Mouse (Mus musculus): ENCODE measurements around the gene Ap1s1. TPM values are rescaled to one million over a fixed set of nuclear protein-coding genes. Genes with fewer than 3 reads are reported as not detected.

The Ap1s1 gene
- polyA plus RNA-seq, 1 experiment from 2014 or later: 145 TPM

DNA sequence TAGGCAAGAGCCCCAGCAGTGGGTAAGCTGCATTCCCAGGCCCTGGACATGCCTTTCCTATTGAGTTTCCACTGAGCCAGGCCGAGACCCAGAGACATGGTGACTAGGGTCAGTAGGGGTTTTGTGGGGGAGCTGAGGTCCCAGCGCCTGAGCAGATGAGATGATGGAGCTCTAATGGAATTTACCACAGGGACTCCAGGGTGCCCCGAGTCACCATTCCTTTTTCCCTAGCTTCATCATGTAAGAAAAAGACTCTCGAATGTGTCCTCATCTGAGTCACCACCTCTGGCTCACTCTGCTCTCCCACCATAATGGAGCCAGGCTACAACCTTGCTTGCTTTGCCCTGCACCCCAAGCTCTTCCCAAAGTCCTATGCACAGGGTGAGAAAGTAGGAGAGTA, 37.1 kb upstream of the Ap1s1 start:
- 86% methylated on average over 4 of the region's 4 CpGs for WGBS
- no peak overlapping the region for H3K27ac ChIP-seq (replicated peaks; ENCODE audit: low read depth, low read length)
- ATAC-seq (ENCODE audit: insufficient number of reproducible peaks, low FRiP score, low TSS enrichment, low read depth): no peak

DNA sequence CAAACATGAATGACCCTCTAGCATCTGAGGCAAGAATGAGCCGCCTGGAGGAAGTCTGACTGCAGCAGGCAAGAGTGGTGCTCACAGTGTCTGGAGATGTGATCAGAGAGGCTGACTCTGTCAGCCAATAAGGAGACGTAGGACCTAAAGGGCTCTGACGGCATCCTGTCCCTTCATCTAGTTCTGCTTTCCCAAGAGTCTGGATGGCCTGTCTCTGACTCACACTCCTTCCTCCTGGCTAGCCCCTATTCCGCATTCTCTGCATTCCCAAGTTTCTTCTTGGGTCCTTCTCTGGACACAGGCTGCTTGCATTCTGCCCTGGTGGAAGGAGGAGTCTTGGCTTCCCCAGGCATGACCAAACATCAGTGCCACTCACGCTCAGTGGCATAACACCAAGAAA, 33.9 kb upstream of the Ap1s1 start:
- no peak overlapping the region for H3K4me2 ChIP-seq (ENCODE audit: low read depth, severe bottlenecking)
- DNase-seq (ENCODE audit: low spot score) (no peak), ATAC-seq (ENCODE audit: insufficient number of reproducible peaks, low FRiP score, low TSS enrichment, low read depth) (no peak)
- WGBS: 47% methylated on average over 5 of the region's 5 CpGs
- no peak overlapping the region for H3K4me3 ChIP-seq (ENCODE audit: low read depth, low read length)
- H3K27ac ChIP-seq (replicated peaks; ENCODE audit: low read depth, low read length): no peak overlapping the region
- no peaks in the 10 kb centered on the region for H3K36me3 ChIP-seq (ENCODE audit: control insufficient read depth, insufficient read depth, low read length)
- H3K9ac ChIP-seq (ENCODE audit: low read length): no peak overlapping the region
- no peaks in the 10 kb centered on the region for H3K27me3 ChIP-seq (ENCODE audit: control insufficient read depth, insufficient read depth, low read length)
- no peaks in the 10 kb centered on the region for H3K9me3 ChIP-seq (ENCODE audit: control insufficient read depth, low read length)
- H3K4me1 ChIP-seq (ENCODE audit: control insufficient read depth, insufficient read depth, low read length): no peaks in the 10 kb centered on the region

More for the DNA sequence above, 37.1 kb upstream of the Ap1s1 start:
- Histone ChIP-seq H3K4me1 (ENCODE audit: control insufficient read depth, insufficient read depth, low read length) (no peaks in the 10 kb centered on the region), H3K27me3 (ENCODE audit: control insufficient read depth, insufficient read depth, low read length) (no peaks in the 10 kb centered on the region), H3K36me3 (ENCODE audit: control insufficient read depth, insufficient read depth, low read length) (no peaks in the 10 kb centered on the region), H3K4me2 (ENCODE audit: low read depth, severe bottlenecking) (no peak overlapping the region), H3K4me3 (ENCODE audit: low read depth, low read length) (no peak overlapping the region), H3K9ac (ENCODE audit: low read length) (no peak overlapping the region), H3K9me3 (ENCODE audit: control insufficient read depth, low read length) (no peaks in the 10 kb centered on the region)
- no peak for DNase-seq (ENCODE audit: low spot score)

DNA sequence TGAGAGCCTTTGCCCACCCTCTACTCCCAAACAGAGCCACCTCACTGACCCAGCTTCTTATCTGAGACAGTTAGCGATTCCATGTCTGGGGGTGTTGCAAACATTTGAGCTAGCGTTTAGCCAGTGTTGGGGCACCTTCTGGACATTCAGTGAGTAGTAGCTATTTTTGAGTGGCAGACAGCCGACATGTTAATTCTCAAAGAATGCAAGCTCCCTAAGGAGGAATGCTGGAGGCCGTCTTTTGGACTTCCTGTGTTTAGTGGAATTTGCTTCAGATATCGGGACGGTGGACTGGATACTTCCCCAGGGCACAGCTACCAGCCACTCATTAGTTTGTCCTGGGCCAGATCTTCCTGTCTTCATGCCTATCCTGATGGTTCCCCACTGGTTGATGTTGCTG, 32.7 kb upstream of the Ap1s1 start:
- Histone ChIP-seq H3K9me3 (ENCODE audit: control insufficient read depth, low read length) (no peaks in the 10 kb centered on the region), H3K27ac (replicated peaks; ENCODE audit: low read depth, low read length) (no peak overlapping the region), H3K9ac (ENCODE audit: low read length) (no peak overlapping the region), H3K4me2 (ENCODE audit: low read depth, severe bottlenecking) (no peak overlapping the region), H3K27me3 (ENCODE audit: control insufficient read depth, insufficient read depth, low read length) (no peaks in the 10 kb centered on the region), H3K4me1 (ENCODE audit: control insufficient read depth, insufficient read depth, low read length) (no peaks in the 10 kb centered on the region), H3K4me3 (ENCODE audit: low read depth, low read length) (no peak overlapping the region), H3K36me3 (ENCODE audit: control insufficient read depth, insufficient read depth, low read length) (no peaks in the 10 kb centered on the region)
- DNase-seq (ENCODE audit: low spot score) (no peak), ATAC-seq (ENCODE audit: insufficient number of reproducible peaks, low FRiP score, low TSS enrichment, low read depth) (no peak)
- 55% methylated on average over 6 of the region's 6 CpGs for WGBS

DNA sequence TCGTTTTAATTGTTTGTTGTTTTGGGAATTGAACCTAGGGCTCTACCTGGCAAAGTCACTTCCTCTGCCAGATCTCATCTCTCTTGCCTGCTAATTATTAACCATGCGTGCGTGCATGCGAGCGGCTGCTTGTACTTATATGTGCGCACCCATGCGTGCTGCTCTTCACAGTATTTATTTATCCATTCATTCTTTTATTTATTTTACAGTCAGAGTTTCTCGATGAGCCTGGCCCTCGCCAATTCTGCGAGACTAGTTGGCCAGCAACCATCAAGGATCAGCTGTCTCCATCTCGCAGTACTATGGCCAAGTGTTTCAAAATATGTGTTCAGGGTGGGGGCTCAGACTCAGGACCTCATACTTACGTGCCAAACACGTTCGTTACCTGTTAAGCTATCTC, 32.1 kb upstream of the Ap1s1 start:
- no peaks in the 10 kb centered on the region for H3K9me3 ChIP-seq (ENCODE audit: control insufficient read depth, low read length)
- H3K9ac ChIP-seq (ENCODE audit: low read length): no peak overlapping the region
- no peaks in the 10 kb centered on the region for H3K4me1 ChIP-seq (ENCODE audit: control insufficient read depth, insufficient read depth, low read length)
- no peak for ATAC-seq (ENCODE audit: insufficient number of reproducible peaks, low FRiP score, low TSS enrichment, low read depth)
- 93% methylated on average over 14 of the region's 14 CpGs for WGBS
- no peak for DNase-seq (ENCODE audit: low spot score)
- H3K27ac ChIP-seq (replicated peaks; ENCODE audit: low read depth, low read length): no peak overlapping the region
- no peak overlapping the region for H3K4me2 ChIP-seq (ENCODE audit: low read depth, severe bottlenecking)
- no peaks in the 10 kb centered on the region for H3K27me3 ChIP-seq (ENCODE audit: control insufficient read depth, insufficient read depth, low read length)
- H3K36me3 ChIP-seq (ENCODE audit: control insufficient read depth, insufficient read depth, low read length): no peaks in the 10 kb centered on the region
- no peak overlapping the region for H3K4me3 ChIP-seq (ENCODE audit: low read depth, low read length)

DNA sequence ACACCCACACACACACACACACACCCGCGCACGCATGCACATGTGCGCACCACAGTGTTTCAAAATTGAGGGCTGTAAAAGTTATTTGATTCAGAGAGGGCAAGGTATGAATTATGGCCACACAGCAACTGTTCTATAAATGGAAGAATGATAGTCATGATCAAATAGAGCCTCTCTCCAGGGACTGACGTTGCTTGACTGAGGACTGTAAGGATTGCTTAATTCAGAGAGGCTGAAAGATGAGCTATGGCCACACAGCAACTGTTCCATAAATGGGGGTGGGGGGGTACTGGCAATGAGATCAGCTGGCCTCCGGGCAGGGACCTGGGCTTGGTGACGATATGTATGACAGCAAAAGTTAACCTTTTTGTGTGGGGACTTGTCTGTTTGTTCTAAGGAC, 31.3 kb upstream of the Ap1s1 start:
- H3K9me3 ChIP-seq (ENCODE audit: control insufficient read depth, low read length): no peaks in the 10 kb centered on the region
- H3K4me3 ChIP-seq (ENCODE audit: low read depth, low read length): no peak overlapping the region
- H3K27me3 ChIP-seq (ENCODE audit: control insufficient read depth, insufficient read depth, low read length): no peaks in the 10 kb centered on the region
- H3K4me1 ChIP-seq (ENCODE audit: control insufficient read depth, insufficient read depth, low read length): peaks cover 4% of the 10 kb centered on the region; the same call in 1 of the 2 replicates
- ATAC-seq (ENCODE audit: insufficient number of reproducible peaks, low FRiP score, low TSS enrichment, low read depth) (no peak), DNase-seq (ENCODE audit: low spot score) (no peak)
- 93% methylated on average over 7 of the region's 7 CpGs for WGBS
- H3K36me3 ChIP-seq (ENCODE audit: control insufficient read depth, insufficient read depth, low read length): no peaks in the 10 kb centered on the region
- H3K9ac ChIP-seq (ENCODE audit: low read length): no peak overlapping the region
- no peak overlapping the region for H3K27ac ChIP-seq (replicated peaks; ENCODE audit: low read depth, low read length)
- H3K4me2 ChIP-seq (ENCODE audit: low read depth, severe bottlenecking): no peak overlapping the region

DNA sequence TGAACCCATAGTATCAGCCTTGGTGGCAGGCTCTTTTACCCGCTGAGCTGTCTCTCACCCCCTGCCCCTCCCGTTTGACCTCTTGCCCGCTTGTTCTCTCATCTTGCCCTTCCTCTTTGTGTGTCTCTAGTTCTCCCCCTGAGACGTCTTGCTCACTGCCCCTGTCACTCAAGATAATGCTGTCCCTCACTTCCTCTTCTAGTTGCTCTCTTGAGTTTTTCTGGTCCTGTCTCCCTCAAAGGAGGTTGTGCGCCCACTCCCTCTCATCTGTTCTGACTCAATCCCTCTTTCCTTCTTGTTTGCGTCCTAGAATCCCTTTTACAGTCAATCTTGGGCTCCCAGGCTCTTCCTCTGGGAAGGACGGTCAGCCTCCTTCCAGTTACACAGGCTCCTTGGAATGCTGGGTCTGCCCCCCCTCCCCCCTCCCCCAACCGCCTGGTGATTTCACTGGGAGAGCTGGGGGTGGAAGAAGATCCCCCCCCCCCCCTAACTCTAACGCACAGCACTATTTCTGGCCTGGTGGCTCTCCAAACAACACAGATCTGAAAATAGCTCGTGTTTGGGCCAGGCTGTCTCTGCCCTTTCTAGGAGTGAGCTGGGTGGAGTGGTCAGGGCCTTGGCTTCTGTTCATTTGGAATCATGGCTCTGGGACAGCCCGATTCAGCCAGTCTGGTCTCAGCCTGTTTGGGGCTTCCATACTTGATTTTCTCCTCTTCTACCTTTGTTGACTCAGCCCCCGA, 30.4 kb upstream of the Ap1s1 start:
- Histone ChIP-seq H3K9ac (ENCODE audit: low read length) (no peak overlapping the region), H3K9me3 (ENCODE audit: control insufficient read depth, low read length) (no peaks in the 10 kb centered on the region), H3K4me2 (ENCODE audit: low read depth, severe bottlenecking) (no peak overlapping the region), H3K4me1 (ENCODE audit: control insufficient read depth, insufficient read depth, low read length) (peaks cover 7% of the 10 kb centered on the region), H3K27me3 (ENCODE audit: control insufficient read depth, insufficient read depth, low read length) (no peaks in the 10 kb centered on the region), H3K36me3 (ENCODE audit: control insufficient read depth, insufficient read depth, low read length) (no peaks in the 10 kb centered on the region), H3K27ac (replicated peaks; ENCODE audit: low read depth, low read length) (no peak overlapping the region), H3K4me3 (ENCODE audit: low read depth, low read length) (no peak overlapping the region)
- DNase-seq (ENCODE audit: low spot score) (no peak), ATAC-seq (ENCODE audit: insufficient number of reproducible peaks, low FRiP score, low TSS enrichment, low read depth) (no peak)
- 54% methylated on average over 12 of the region's 12 CpGs for WGBS

DNA sequence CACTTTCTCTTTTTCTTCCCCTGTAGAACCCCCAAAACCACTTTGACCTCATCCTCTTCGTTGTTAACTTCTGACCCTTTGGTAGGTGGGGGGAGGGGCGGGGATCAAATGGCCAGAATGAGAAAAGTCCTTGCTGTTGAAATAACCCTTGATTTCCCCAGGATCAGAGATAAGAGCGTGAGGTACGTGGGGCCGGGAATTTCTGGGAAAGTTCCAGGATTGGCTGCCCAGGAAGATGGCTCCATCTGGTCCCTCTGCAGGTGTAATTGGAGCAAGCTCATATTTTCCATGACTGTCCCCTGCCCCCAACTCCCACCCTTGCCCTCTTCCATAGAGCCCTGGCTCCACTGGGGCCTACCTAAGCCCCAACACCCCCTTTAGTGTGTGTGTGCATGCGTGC, 29.8 kb upstream of the Ap1s1 start:
- 69% methylated on average over 6 of the region's 6 CpGs for WGBS
- Histone ChIP-seq H3K9me3 (ENCODE audit: control insufficient read depth, low read length) (no peaks in the 10 kb centered on the region), H3K27ac (replicated peaks; ENCODE audit: low read depth, low read length) (no peak overlapping the region), H3K9ac (ENCODE audit: low read length) (no peak overlapping the region), H3K4me1 (ENCODE audit: control insufficient read depth, insufficient read depth, low read length) (peaks cover 7% of the 10 kb centered on the region), H3K36me3 (ENCODE audit: control insufficient read depth, insufficient read depth, low read length) (no peaks in the 10 kb centered on the region), H3K27me3 (ENCODE audit: control insufficient read depth, insufficient read depth, low read length) (no peaks in the 10 kb centered on the region), H3K4me3 (ENCODE audit: low read depth, low read length) (no peak overlapping the region), H3K4me2 (ENCODE audit: low read depth, severe bottlenecking) (no peak overlapping the region)
- DNase-seq (ENCODE audit: low spot score) (no peak), ATAC-seq (ENCODE audit: insufficient number of reproducible peaks, low FRiP score, low TSS enrichment, low read depth) (no peak)

DNA sequence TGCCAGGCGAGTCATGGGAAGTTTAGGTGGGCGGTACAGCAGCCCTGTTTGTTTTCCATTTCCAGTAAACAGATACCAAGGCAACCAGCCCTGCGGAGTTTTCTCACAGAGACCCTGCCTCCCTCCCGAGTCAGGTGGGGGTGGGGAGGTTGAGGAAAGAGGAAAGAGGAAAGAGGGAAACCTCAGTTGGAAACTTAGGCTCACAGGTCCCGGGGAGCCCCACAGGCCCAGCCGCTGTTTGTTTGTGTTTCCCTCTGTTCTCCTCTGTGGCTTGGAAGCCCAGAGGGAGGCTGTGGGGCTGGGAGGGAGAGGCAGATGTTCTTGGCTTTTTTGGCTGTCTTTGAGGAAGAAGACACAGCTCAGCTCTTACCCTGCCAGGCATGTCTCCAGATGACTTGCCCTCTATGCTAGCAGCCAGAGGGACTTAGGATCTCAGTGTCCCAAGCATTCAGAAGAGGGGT, 28.3 kb upstream of the Ap1s1 start:
- no peaks in the 10 kb centered on the region for H3K9me3 ChIP-seq (ENCODE audit: control insufficient read depth, low read length)
- no peak for DNase-seq (ENCODE audit: low spot score)
- no peak overlapping the region for H3K27ac ChIP-seq (replicated peaks; ENCODE audit: low read depth, low read length)
- no peak for ATAC-seq (ENCODE audit: insufficient number of reproducible peaks, low FRiP score, low TSS enrichment, low read depth)
- no peaks in the 10 kb centered on the region for H3K36me3 ChIP-seq (ENCODE audit: control insufficient read depth, insufficient read depth, low read length)
- peaks cover 7% of the 10 kb centered on the region for H3K4me1 ChIP-seq (ENCODE audit: control insufficient read depth, insufficient read depth, low read length)
- H3K27me3 ChIP-seq (ENCODE audit: control insufficient read depth, insufficient read depth, low read length): no peaks in the 10 kb centered on the region
- no peak overlapping the region for H3K4me2 ChIP-seq (ENCODE audit: low read depth, severe bottlenecking)
- WGBS: 36% methylated on average over 6 of the region's 6 CpGs
- no peak overlapping the region for H3K4me3 ChIP-seq (ENCODE audit: low read depth, low read length)
- no peak overlapping the region; the same call in 1 of the 2 replicates for H3K9ac ChIP-seq (ENCODE audit: low read length)

DNA sequence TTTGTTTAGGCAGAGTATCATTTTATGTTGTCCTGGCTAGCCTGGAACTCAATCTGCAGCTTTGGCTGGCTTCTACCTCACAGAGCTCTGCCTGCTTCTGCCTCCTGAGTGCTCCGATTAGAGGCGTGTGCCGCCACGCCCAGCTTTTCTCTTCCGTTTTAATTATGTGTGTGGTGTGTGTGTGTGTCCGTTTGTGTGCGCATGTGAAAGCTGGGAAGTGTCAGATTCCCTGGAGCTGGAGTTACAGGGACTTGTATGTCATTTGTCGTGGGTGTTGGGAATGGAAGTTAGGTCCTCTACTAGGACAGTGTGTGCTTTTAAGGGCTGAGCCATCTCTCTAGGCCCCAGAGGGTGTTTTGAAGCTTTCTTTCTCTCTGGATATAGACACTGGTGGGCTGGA, 27.2 kb upstream of the Ap1s1 start:
- ATAC-seq (ENCODE audit: insufficient number of reproducible peaks, low FRiP score, low TSS enrichment, low read depth): no peak
- WGBS: 93% methylated on average over 8 of the region's 8 CpGs
- peaks cover 7% of the 10 kb centered on the region for H3K4me1 ChIP-seq (ENCODE audit: control insufficient read depth, insufficient read depth, low read length)
- no peak overlapping the region for H3K4me3 ChIP-seq (ENCODE audit: low read depth, low read length)
- H3K27me3 ChIP-seq (ENCODE audit: control insufficient read depth, insufficient read depth, low read length): no peaks in the 10 kb centered on the region
- H3K36me3 ChIP-seq (ENCODE audit: control insufficient read depth, insufficient read depth, low read length): no peaks in the 10 kb centered on the region
- DNase-seq (ENCODE audit: low spot score): no peak
- no peak overlapping the region for H3K9ac ChIP-seq (ENCODE audit: low read length)
- H3K4me2 ChIP-seq (ENCODE audit: low read depth, severe bottlenecking): no peak overlapping the region
- H3K9me3 ChIP-seq (ENCODE audit: control insufficient read depth, low read length): no peaks in the 10 kb centered on the region
- H3K27ac ChIP-seq (replicated peaks; ENCODE audit: low read depth, low read length): no peak overlapping the region

All from limb, embryonic 11.5 days (tissue).